Mouse (Mus musculus): Measurements from ENCODE around the gene Hist1h2aa. TPM values are rescaled to one million over a fixed set of nuclear protein-coding genes. Genes with fewer than 3 reads are reported as not detected.

Hist1h2aa gene
- polyA plus RNA-seq, 1 experiment from 2014 or later: not detected

GRCm38 (mm10) chr13:23913791-23914306 lies 20.4 kb upstream of the Hist1h2aa start:
- Histone ChIP-seq H3K36me3 (ENCODE audit: insufficient read depth, low read length) (no peaks in the 10 kb centered on the region), H3K27ac (ENCODE audit: low read length) (peak overlapping the region; percentile 59), H3K9ac (replicated peaks; ENCODE audit: low read length) (no peak overlapping the region), H3K4me1 (ENCODE audit: insufficient read depth, low read length) (peaks cover 26% of the 10 kb centered on the region), H3K4me2 (replicated peaks; ENCODE audit: low read depth, low read length) (peak overlapping the region; percentile 20; the same call in 1 of the 2 replicates), H3K4me3 (ENCODE audit: low read length) (no peak overlapping the region), H3K9me3 (ENCODE audit: low read length) (no peaks in the 10 kb centered on the region), H3K27me3 (ENCODE audit: insufficient read depth, low read length) (no peaks in the 10 kb centered on the region)
- ATAC-seq (ENCODE audit: low FRiP score, low TSS enrichment): peak; percentile 89
- WGBS: 13% methylated on average over 6 of the region's 6 CpGs

GRCm38 (mm10) chr13:23914376-23915167 lies 19.7 kb upstream of the Hist1h2aa start, which contains the start of gene Slc17a4:
TSS of gene Slc17a4 (minus strand) at chr13:23915009.
- 12% methylated on average over 9 of the region's 9 CpGs for WGBS
- ATAC-seq (ENCODE audit: low FRiP score, low TSS enrichment): peak; percentile 68; the same call in 1 of the 2 replicates
- no peak within 1 kb of the TSS for H3K4me3 ChIP-seq (ENCODE audit: low read length)

GRCm38 (mm10) chr13:23916132-23916531 lies 18.1 kb upstream of the Hist1h2aa start:
- Histone ChIP-seq H3K36me3 (ENCODE audit: insufficient read depth, low read length) (no peaks in the 10 kb centered on the region), H3K4me2 (replicated peaks; ENCODE audit: low read depth, low read length) (no peak overlapping the region), H3K4me1 (ENCODE audit: insufficient read depth, low read length) (peaks cover 26% of the 10 kb centered on the region), H3K27me3 (ENCODE audit: insufficient read depth, low read length) (no peaks in the 10 kb centered on the region), H3K4me3 (ENCODE audit: low read length) (no peak overlapping the region), H3K9ac (replicated peaks; ENCODE audit: low read length) (no peak overlapping the region), H3K27ac (ENCODE audit: low read length) (no peak overlapping the region), H3K9me3 (ENCODE audit: low read length) (no peaks in the 10 kb centered on the region)
- WGBS: 81% methylated on average over 1 of the region's 1 CpGs
- no peak for ATAC-seq (ENCODE audit: low FRiP score, low TSS enrichment)

More at GRCm38 (mm10) chr13:23914376-23915167, 19.7 kb upstream of the Hist1h2aa start, which contains the start of gene Slc17a4:
- H3K9me3 ChIP-seq (ENCODE audit: low read length): no peaks in the 10 kb centered on the region
- peaks cover 26% of the 10 kb centered on the region for H3K4me1 ChIP-seq (ENCODE audit: insufficient read depth, low read length)
- H3K36me3 ChIP-seq (ENCODE audit: insufficient read depth, low read length): no peaks in the 10 kb centered on the region
- no peaks in the 10 kb centered on the region for H3K27me3 ChIP-seq (ENCODE audit: insufficient read depth, low read length)
- H3K9ac ChIP-seq (replicated peaks; ENCODE audit: low read length): no peak within 1 kb of the TSS
- peak within 1 kb of the TSS; percentile 59 for H3K27ac ChIP-seq (ENCODE audit: low read length)
- peak within 1 kb of the TSS; percentile 20 for H3K4me2 ChIP-seq (replicated peaks; ENCODE audit: low read depth, low read length)

GRCm38 (mm10) chr13:23917674-23918073 lies 16.6 kb upstream of the Hist1h2aa start:
- 71% methylated on average over 4 of the region's 4 CpGs for WGBS
- no peaks in the 10 kb centered on the region for H3K36me3 ChIP-seq (ENCODE audit: insufficient read depth, low read length)
- H3K4me3 ChIP-seq (ENCODE audit: low read length): no peak overlapping the region
- no peaks in the 10 kb centered on the region for H3K27me3 ChIP-seq (ENCODE audit: insufficient read depth, low read length)
- no peak overlapping the region for H3K9ac ChIP-seq (replicated peaks; ENCODE audit: low read length)
- peaks cover 26% of the 10 kb centered on the region for H3K4me1 ChIP-seq (ENCODE audit: insufficient read depth, low read length)
- no peak overlapping the region for H3K4me2 ChIP-seq (replicated peaks; ENCODE audit: low read depth, low read length)
- no peaks in the 10 kb centered on the region for H3K9me3 ChIP-seq (ENCODE audit: low read length)
- no peak overlapping the region for H3K27ac ChIP-seq (ENCODE audit: low read length)
- ATAC-seq (ENCODE audit: low FRiP score, low TSS enrichment): no peak

GRCm38 (mm10) chr13:23925792-23926191 lies 8.5 kb upstream of the Hist1h2aa start:
- no peaks in the 10 kb centered on the region for H3K36me3 ChIP-seq (ENCODE audit: insufficient read depth, low read length)
- no peaks in the 10 kb centered on the region for H3K9me3 ChIP-seq (ENCODE audit: low read length)
- no peak overlapping the region for H3K27ac ChIP-seq (ENCODE audit: low read length)
- no peak overlapping the region for H3K4me3 ChIP-seq (ENCODE audit: low read length)
- 73% methylated on average over 2 of the region's 2 CpGs for WGBS
- no peaks in the 10 kb centered on the region for H3K27me3 ChIP-seq (ENCODE audit: insufficient read depth, low read length)
- H3K9ac ChIP-seq (replicated peaks; ENCODE audit: low read length): no peak overlapping the region
- peaks cover 8% of the 10 kb centered on the region for H3K4me1 ChIP-seq (ENCODE audit: insufficient read depth, low read length)
- no peak overlapping the region for H3K4me2 ChIP-seq (replicated peaks; ENCODE audit: low read depth, low read length)
- no peak for ATAC-seq (ENCODE audit: low FRiP score, low TSS enrichment)

- Histone ChIP-seq H3K27me3 (ENCODE audit: insufficient read depth, low read length) (no peaks in the 10 kb centered on the region), H3K9me3 (ENCODE audit: low read length) (no peaks in the 10 kb centered on the region; the same call in 1 of the 2 replicates), H3K4me3 (ENCODE audit: low read length) (no peak overlapping the region), H3K9ac (replicated peaks; ENCODE audit: low read length) (no peak overlapping the region), H3K27ac (ENCODE audit: low read length) (no peak overlapping the region), H3K36me3 (ENCODE audit: insufficient read depth, low read length) (no peaks in the 10 kb centered on the region), H3K4me2 (replicated peaks; ENCODE audit: low read depth, low read length) (no peak overlapping the region), H3K4me1 (ENCODE audit: insufficient read depth, low read length) (peaks cover 8% of the 10 kb centered on the region)
- ATAC-seq (ENCODE audit: low FRiP score, low TSS enrichment): peak; percentile 81
- 36% methylated on average over 3 of the region's 3 CpGs for WGBS
Observed at GRCm38 (mm10) chr13:23928637-23929036, 5.6 kb upstream of the Hist1h2aa start.

GRCm38 (mm10) chr13:23930461-23930860 lies 3.8 kb upstream of the Hist1h2aa start:
- no peak overlapping the region for H3K4me2 ChIP-seq (replicated peaks; ENCODE audit: low read depth, low read length)
- H3K9me3 ChIP-seq (ENCODE audit: low read length): peaks cover 5% of the 10 kb centered on the region; the same call in 1 of the 2 replicates
- WGBS: 79% methylated on average over 9 of the region's 9 CpGs
- H3K27me3 ChIP-seq (ENCODE audit: insufficient read depth, low read length): no peaks in the 10 kb centered on the region
- H3K9ac ChIP-seq (replicated peaks; ENCODE audit: low read length): no peak overlapping the region
- H3K36me3 ChIP-seq (ENCODE audit: insufficient read depth, low read length): no peaks in the 10 kb centered on the region
- H3K4me3 ChIP-seq (ENCODE audit: low read length): no peak overlapping the region
- H3K27ac ChIP-seq (ENCODE audit: low read length): no peak overlapping the region
- H3K4me1 ChIP-seq (ENCODE audit: insufficient read depth, low read length): peaks cover 8% of the 10 kb centered on the region
- ATAC-seq (ENCODE audit: low FRiP score, low TSS enrichment): no peak

GRCm38 (mm10) chr13:23930904-23931303 lies 3.4 kb upstream of the Hist1h2aa start:
- H3K27me3 ChIP-seq (ENCODE audit: insufficient read depth, low read length): no peaks in the 10 kb centered on the region
- no peak overlapping the region for H3K27ac ChIP-seq (ENCODE audit: low read length)
- peaks cover 8% of the 10 kb centered on the region for H3K4me1 ChIP-seq (ENCODE audit: insufficient read depth, low read length)
- H3K36me3 ChIP-seq (ENCODE audit: insufficient read depth, low read length): no peaks in the 10 kb centered on the region
- H3K9ac ChIP-seq (replicated peaks; ENCODE audit: low read length): no peak overlapping the region
- WGBS: 71% methylated on average over 11 of the region's 11 CpGs
- ATAC-seq (ENCODE audit: low FRiP score, low TSS enrichment): no peak
- H3K4me2 ChIP-seq (replicated peaks; ENCODE audit: low read depth, low read length): no peak overlapping the region
- H3K4me3 ChIP-seq (ENCODE audit: low read length): no peak overlapping the region
- peaks cover 5% of the 10 kb centered on the region; the same call in 1 of the 2 replicates for H3K9me3 ChIP-seq (ENCODE audit: low read length)

GRCm38 (mm10) chr13:23933421-23934210 lies 646 bp upstream of the Hist1h2aa start, which contains the start of gene Hist1h2ba:
TSS of gene Hist1h2ba (minus strand) at chr13:23934156.
- Histone ChIP-seq H3K4me2 (replicated peaks; ENCODE audit: low read depth, low read length) (no peak within 1 kb of the TSS), H3K9me3 (ENCODE audit: low read length) (peaks cover 5% of the 10 kb centered on the region; the same call in 1 of the 2 replicates), H3K4me1 (ENCODE audit: insufficient read depth, low read length) (peaks cover under 1% of the 10 kb centered on the region; the same call in 1 of the 2 replicates), H3K27ac (ENCODE audit: low read length) (no peak within 1 kb of the TSS), H3K27me3 (ENCODE audit: insufficient read depth, low read length) (no peaks in the 10 kb centered on the region), H3K36me3 (ENCODE audit: insufficient read depth, low read length) (no peaks in the 10 kb centered on the region), H3K9ac (replicated peaks; ENCODE audit: low read length) (no peak within 1 kb of the TSS), H3K4me3 (ENCODE audit: low read length) (no peak within 1 kb of the TSS)
- no peak for ATAC-seq (ENCODE audit: low FRiP score, low TSS enrichment)
- WGBS: 95% methylated on average over 34 of the region's 39 CpGs

Measured in kidney, embryonic 16.5 days (tissue).